Mouse (Mus musculus) brain, adult 2 months (tissue): ENCODE data around the gene 0610010F05Rik.
"Not testable (repeated sequence)": the region's sequence is repeated elsewhere in the genome, so short reads cannot be mapped to it uniquely, and the experiment has no call there.

Experiments
- DNase-seq: peaks from one replicate; pipeline ENCODE4 v3.0.0; 2011; ENCODE audit warnings: low read depth, low spot score

0610010F05Rik gene

GRCm38 (mm10) chr11:23632945-23633878, at the start of gene 0610010F05Rik:
0610010F05Rik (minus strand) TSS chr11:23633639.
- DNase-seq = peak; percentile 99

GRCm38 (mm10) chr11:23682561-23682960, 49.1 kb upstream of the 0610010F05Rik start:
- DNase-seq = no peak

GRCm38 (mm10) chr11:23680435-23680950, 47.1 kb upstream of the 0610010F05Rik start:
- DNase-seq = no peak

GRCm38 (mm10) chr11:23679044-23679642, 45.7 kb upstream of the 0610010F05Rik start:
- DNase-seq = peak; percentile 84

- no peak for DNase-seq
Observed at GRCm38 (mm10) chr11:23676100-23676499, 42.7 kb upstream of the 0610010F05Rik start.

- DNase-seq = no peak
Observed at GRCm38 (mm10) chr11:23672256-23672749, 38.9 kb upstream of the 0610010F05Rik start.

GRCm38 (mm10) chr11:23667128-23667527, 33.7 kb upstream of the 0610010F05Rik start:
- peak; percentile 41 for DNase-seq

- DNase-seq = no peak
Observed at GRCm38 (mm10) chr11:23666526-23666925, 33.1 kb upstream of the 0610010F05Rik start.

- DNase-seq = peak; percentile 96
Observed at GRCm38 (mm10) chr11:23665798-23666501, 32.5 kb upstream of the 0610010F05Rik start, which contains the start of gene Pex13. Pex13 (minus strand) TSS chr11:23665959.

GRCm38 (mm10) chr11:23665311-23665786, 31.9 kb upstream of the 0610010F05Rik start, which contains the start of gene Pus10:
Pus10 (plus strand) TSS chr11:23665674.
- DNase-seq = peak; percentile 26

GRCm38 (mm10) chr11:23664232-23664631, 30.8 kb upstream of the 0610010F05Rik start:
- no peak for DNase-seq

- DNase-seq = peak; percentile 66
Observed at GRCm38 (mm10) chr11:23657791-23658190, 24.4 kb upstream of the 0610010F05Rik start.

GRCm38 (mm10) chr11:23653666-23654065, 20.2 kb upstream of the 0610010F05Rik start:
- DNase-seq = no peak

GRCm38 (mm10) chr11:23647835-23648234, 14.4 kb upstream of the 0610010F05Rik start:
- no peak for DNase-seq

GRCm38 (mm10) chr11:23647431-23647830, 14.0 kb upstream of the 0610010F05Rik start:
- DNase-seq = no peak

GRCm38 (mm10) chr11:23634573-23634972, 1.1 kb upstream of the 0610010F05Rik start:
- peak; percentile 19 for DNase-seq

GRCm38 (mm10) chr11:23633879-23634215, 408 bp upstream of the 0610010F05Rik start:
- DNase-seq = no peak

- no peak for DNase-seq
Observed at GRCm38 (mm10) chr11:23630664-23631063, 2.8 kb downstream of the 0610010F05Rik start.

- no peak for DNase-seq
Observed at GRCm38 (mm10) chr11:23618995-23619394, 14.4 kb downstream of the 0610010F05Rik start.

GRCm38 (mm10) chr11:23614546-23614945, 18.9 kb downstream of the 0610010F05Rik start:
- no peak for DNase-seq

- not testable (repeated sequence) for DNase-seq
Observed at GRCm38 (mm10) chr11:23607291-23607690, 26.1 kb downstream of the 0610010F05Rik start.
